Mouse (Mus musculus): ENCODE results near the gene Adcy6. TPM values are rescaled to one million over a fixed set of nuclear protein-coding genes. Genes with fewer than 3 reads are reported as not detected.

The Adcy6 gene
- polyA plus RNA-seq, 1 experiment from 2014 or later, result 10.2 TPM

Other genes with a start within 250 kb of the Adcy6 start
- not detected in 2 replicates for gene Olfr283, start 229.1 kb downstream of the Adcy6 start, polyA plus RNA-seq (2016; fragmentation: Nextera tagmentation; extraction: Ambion mirVana)
- not detected in 2 replicates for gene Olfr282, start 178.9 kb downstream of the Adcy6 start, polyA plus RNA-seq (2016; fragmentation: Nextera tagmentation; extraction: Ambion mirVana)
- not detected in 2 replicates for gene Olfr281, start 157.5 kb downstream of the Adcy6 start, polyA plus RNA-seq (2016; fragmentation: Nextera tagmentation; extraction: Ambion mirVana)
- not detected in 2 replicates for gene OR5BS1P, start 140.2 kb downstream of the Adcy6 start, polyA plus RNA-seq (2016; fragmentation: Nextera tagmentation; extraction: Ambion mirVana)
- gene Lalba, start 127.4 kb downstream of the Adcy6 start, polyA plus RNA-seq (2016; fragmentation: Nextera tagmentation; extraction: Ambion mirVana), result not detected in 2 replicates
- not detected in 2 replicates for gene Olfr279, start 117.7 kb downstream of the Adcy6 start, polyA plus RNA-seq (2016; fragmentation: Nextera tagmentation; extraction: Ambion mirVana)
- gene Kansl2, start 75.8 kb downstream of the Adcy6 start, polyA plus RNA-seq (2016; fragmentation: Nextera tagmentation; extraction: Ambion mirVana), result 78.4 and 78.5 TPM in 2 replicates
- gene Ccnt1, start 39.2 kb downstream of the Adcy6 start, polyA plus RNA-seq (2016; fragmentation: Nextera tagmentation; extraction: Ambion mirVana), result 34.4 and 35.5 TPM in 2 replicates
- gene 4930415O20Rik, start 39.1 kb downstream of the Adcy6 start, polyA plus RNA-seq (2016; fragmentation: Nextera tagmentation; extraction: Ambion mirVana), result not detected in 2 replicates
- 3.8 and 4.9 TPM in 2 replicates for gene Cacnb3, start 20.8 kb upstream of the Adcy6 start, polyA plus RNA-seq (2016; fragmentation: Nextera tagmentation; extraction: Ambion mirVana)
- gene Ddx23, start 52.8 kb upstream of the Adcy6 start, polyA plus RNA-seq (2016; fragmentation: Nextera tagmentation; extraction: Ambion mirVana), result 15.9 and 16.2 TPM in 2 replicates
- 0.30 and 0.50 TPM in 2 replicates for gene Rnd1, start 67.4 kb upstream of the Adcy6 start, polyA plus RNA-seq (2016; fragmentation: Nextera tagmentation; extraction: Ambion mirVana)
- 0.06 TPM in 1 of 2 replicates, not detected in the other for gene Ccdc65, start 98.1 kb upstream of the Adcy6 start, polyA plus RNA-seq (2016; fragmentation: Nextera tagmentation; extraction: Ambion mirVana)
- gene Fkbp11, start 118.1 kb upstream of the Adcy6 start, polyA plus RNA-seq (2016; fragmentation: Nextera tagmentation; extraction: Ambion mirVana), result 83.5 and 90.2 TPM in 2 replicates
- gene Arf3, start 153.1 kb upstream of the Adcy6 start, polyA plus RNA-seq (2016; fragmentation: Nextera tagmentation; extraction: Ambion mirVana), result 22.4 TPM in 2 replicates
- not detected in 2 replicates for gene Wnt10b, start 168.1 kb upstream of the Adcy6 start, polyA plus RNA-seq (2016; fragmentation: Nextera tagmentation; extraction: Ambion mirVana)
- gene Wnt1, start 179.8 kb upstream of the Adcy6 start, polyA plus RNA-seq (2016; fragmentation: Nextera tagmentation; extraction: Ambion mirVana), result not detected in 2 replicates
- not detected in 2 replicates for gene Ddn, start 199.4 kb upstream of the Adcy6 start, polyA plus RNA-seq (2016; fragmentation: Nextera tagmentation; extraction: Ambion mirVana)
- 114 TPM in 2 replicates for gene Prkag1, start 221.4 kb upstream of the Adcy6 start, polyA plus RNA-seq (2016; fragmentation: Nextera tagmentation; extraction: Ambion mirVana)